Comparison of ENCODE assay signal across 27 mouse cellular contexts in the genomic region with DNA sequence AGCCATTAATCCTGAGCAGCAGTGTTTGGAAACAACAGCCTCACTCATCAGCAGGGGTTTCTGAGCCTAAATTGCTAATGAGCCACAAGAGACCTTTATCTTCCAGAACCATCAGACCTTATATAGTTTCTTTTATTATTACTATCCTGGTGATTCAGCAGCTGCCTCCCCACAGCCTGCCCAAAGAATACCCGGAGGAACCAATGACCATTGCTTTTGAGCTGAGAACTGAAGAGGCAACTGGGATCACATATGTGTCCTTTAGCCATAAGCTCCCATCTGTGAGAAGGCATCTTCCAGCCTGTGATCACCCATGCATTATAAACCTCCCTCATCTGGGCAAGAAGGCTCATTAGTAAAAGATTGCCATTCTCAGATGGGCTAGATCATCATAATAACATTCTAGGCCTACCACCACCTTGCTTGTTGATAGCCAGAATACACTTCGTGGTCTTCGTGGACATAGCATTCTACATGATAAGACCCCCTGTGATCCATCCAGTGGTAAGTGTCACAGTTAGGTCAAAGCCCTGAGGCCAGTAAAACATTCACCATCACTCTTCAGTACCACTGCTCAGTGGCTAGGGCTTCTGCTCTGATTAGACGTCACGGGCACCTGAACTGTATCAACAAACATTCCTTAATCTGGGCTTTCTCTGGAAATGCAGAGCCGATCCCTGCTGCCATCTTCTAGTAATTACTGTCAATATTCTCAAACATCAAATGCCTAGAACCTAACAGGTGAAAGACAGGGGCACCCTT.
DNase-seq lines count a peak whose midpoint lies in the region; ATAC-seq lines count a peak whose summit lies in the region.
"Had no signal": no experiment of that assay in that cellular context is flagged by ENCODE, and none has a peak within 500 bp of the region (broad histone marks: within the 10 kb centered on the region; RNA-seq: fewer than 3 reads in every experiment).

No protein-coding gene starts in this region.

- peak; percentile 68 for DNase-seq in heart, adult 11 months
- no peak for DNase-seq in heart, adult 18-20 months
- no peak for DNase-seq in kidney, adult 8-10 months
- DNase-seq in neural tube, embryonic 10.5 days (ENCODE audit: extremely low spot score, low spot score), result no peak
- DNase-seq in retina, postnatal 1 day, result peak; percentile 42
- DNase-seq: adrenal gland, postnatal 14 days; cerebellum, adult 18-20 months; cerebellum, postnatal 14 days; heart, postnatal 14 days; kidney, adult 2 months; kidney, postnatal 14 days; layer of hippocampus, adult 9-11 months; liver, embryonic 13.5 days; lung, adult 18-20 months; lung, postnatal 4 days; right cerebral cortex, adult 18-20 months; spleen, adult 18-20 months; thymus, adult 2 months had no signal

- H3K9me3 ChIP-seq in kidney, embryonic 16.5 days (ENCODE audit: low read length), result no peaks in the 10 kb centered on the region
- H3K9me3 ChIP-seq in neural tube, embryonic 14.5 days (ENCODE audit: control insufficient read depth, low read length), result no peaks in the 10 kb centered on the region
- H3K9me3 ChIP-seq: hindbrain, embryonic 13.5 days; limb, embryonic 10.5 days; limb, embryonic 15.5 days; liver, embryonic 13.5 days had no signal

- no peak overlapping the region for H3K4me2 ChIP-seq in kidney, embryonic 16.5 days (replicated peaks; ENCODE audit: low read depth, low read length)
- no peak overlapping the region for H3K4me2 ChIP-seq in neural tube, embryonic 14.5 days (ENCODE audit: low read depth, low read length)
- H3K4me2 ChIP-seq: hindbrain, embryonic 13.5 days; limb, embryonic 15.5 days; liver, embryonic 13.5 days had no signal

- no peaks in the 10 kb centered on the region for H3K36me3 ChIP-seq in kidney, embryonic 16.5 days (ENCODE audit: insufficient read depth, low read length)
- H3K36me3 ChIP-seq in neural tube, embryonic 14.5 days (ENCODE audit: control insufficient read depth, insufficient read depth, low read length), result no peaks in the 10 kb centered on the region
- H3K36me3 ChIP-seq: hindbrain, embryonic 13.5 days; limb, embryonic 15.5 days had no signal

- ATAC-seq in kidney, embryonic 16.5 days (ENCODE audit: low FRiP score, low TSS enrichment), result peak; percentile 51; the same call in 1 of the 2 replicates
- peak; percentile 21; the same call in 1 of the 2 replicates for ATAC-seq in neural tube, embryonic 14.5 days (ENCODE audit: low read depth)
- ATAC-seq in megakaryocyte progenitor cell, adult 5-6 weeks (replicated peaks; ENCODE audit: poor library complexity), result no peak
- ATAC-seq: forebrain, embryonic 16.5 days; lung, postnatal 0 days had no signal

- no peaks in the 10 kb centered on the region for H3K27me3 ChIP-seq in kidney, embryonic 16.5 days (ENCODE audit: insufficient read depth, low read length)
- no peaks in the 10 kb centered on the region for H3K27me3 ChIP-seq in neural tube, embryonic 14.5 days (ENCODE audit: control insufficient read depth, insufficient read depth, low read length)
- H3K27me3 ChIP-seq: hindbrain, embryonic 13.5 days; limb, embryonic 15.5 days; liver, embryonic 13.5 days had no signal

- H3K27ac ChIP-seq in kidney, embryonic 16.5 days (ENCODE audit: low read length), result no peak overlapping the region
- no peak overlapping the region for H3K27ac ChIP-seq in neural tube, embryonic 14.5 days (ENCODE audit: low read depth, low read length)
- H3K27ac ChIP-seq: hindbrain, embryonic 13.5 days; limb, embryonic 10.5 days; limb, embryonic 15.5 days; liver, embryonic 13.5 days had no signal

- 57% methylated on average over 6 of the region's 6 CpGs for WGBS in kidney, embryonic 16.5 days
- 64% methylated on average over 6 of the region's 6 CpGs for WGBS in neural tube, embryonic 14.5 days

- H3K4me3 ChIP-seq in kidney, embryonic 16.5 days (ENCODE audit: low read length), result no peak overlapping the region
- no peak overlapping the region for H3K4me3 ChIP-seq in neural tube, embryonic 14.5 days (ENCODE audit: low read depth, low read length)
- H3K4me3 ChIP-seq: erythroblast, embryonic 14.5 days; hindbrain, embryonic 13.5 days; limb, embryonic 10.5 days; limb, embryonic 15.5 days; liver, embryonic 13.5 days had no signal

- no peaks in the 10 kb centered on the region for H3K4me1 ChIP-seq in kidney, embryonic 16.5 days (ENCODE audit: insufficient read depth, low read length)
- no peaks in the 10 kb centered on the region for H3K4me1 ChIP-seq in neural tube, embryonic 14.5 days (ENCODE audit: control insufficient read depth, insufficient read depth, low read length)
- H3K4me1 ChIP-seq: liver, embryonic 13.5 days had no signal

- no peak overlapping the region for H3K9ac ChIP-seq in kidney, embryonic 16.5 days (replicated peaks; ENCODE audit: low read length)
- H3K9ac ChIP-seq in neural tube, embryonic 14.5 days (replicated peaks; ENCODE audit: low read depth, low read length), result no peak overlapping the region
- H3K9ac ChIP-seq: hindbrain, embryonic 13.5 days; limb, embryonic 15.5 days; liver, embryonic 13.5 days had no signal

Comparison
In these comparisons a context has a peak if more than half of its experiments do, and no peak if none do; other contexts are left out.
1. DNase-seq: peak in heart, adult 11 months (single experiment) and retina, postnatal 1 day (single experiment); none in heart, adult 18-20 months (0 of 2), kidney, adult 8-10 months (0 of 2) and neural tube, embryonic 10.5 days (single experiment).